Mouse (Mus musculus) forebrain, embryonic 16.5 days (tissue): ENCODE measurements at regions not wholly inside any gene's neighbourhood (a gene's known extent, or its start where the extent isn't known, plus 50 kb on each side); places are given as distances from the start of the nearest gene placed in this dataset.

Experiments
- ATAC-seq: fragments of 200-750 bp; cut with Nextera tagmentation; 2 replicates; pipeline ENCODE4 v1.8.0; 2017; ENCODE audit warnings: mild to moderate bottlenecking, moderate library complexity
- H3K27ac ChIP-seq: fragments of 300-500 bp; sonication (generic); 2 replicates; pipeline ENCODE4 v1.5.1; 2014; ENCODE audit warnings: low read length, control low read depth
- H3K27me3 ChIP-seq: fragments of 300-500 bp; sonication (generic); replicated peaks from 2 replicates; pipeline ENCODE4 v1.6.1; 2014; ENCODE audit warnings: low read length; ENCODE audit not compliant: control insufficient read depth, insufficient read depth
- H3K36me3 ChIP-seq: fragments of 300-500 bp; sonication (generic); 2 replicates; pipeline ENCODE4 v1.6.1; 2014; ENCODE audit not compliant: control insufficient read depth, insufficient read depth
- H3K4me1 ChIP-seq: fragments of 300-500 bp; sonication (generic); replicated peaks from 2 replicates; pipeline ENCODE4 v1.6.1; 2014; ENCODE audit warnings: low read length; ENCODE audit not compliant: control insufficient read depth, insufficient read depth
- H3K4me2 ChIP-seq: fragments of 300-500 bp; sonication (generic); 2 replicates; pipeline ENCODE4 v1.6.1; 2014; ENCODE audit warnings: mild to moderate bottlenecking, low read length, control low read depth
- H3K4me3 ChIP-seq: fragments of 300-500 bp; sonication (generic); replicated peaks from 2 replicates; pipeline ENCODE4 v1.5.1; 2014; ENCODE audit warnings: mild to moderate bottlenecking, low read length, control low read depth
- H3K9ac ChIP-seq: fragments of 300-500 bp; sonication (generic); replicated peaks from 2 replicates; pipeline ENCODE4 v1.6.1; 2014; ENCODE audit warnings: low read depth, low read length, control low read depth
- H3K9me3 ChIP-seq: fragments of 300-500 bp; sonication (generic); 2 replicates; pipeline ENCODE4 v1.6.1; 2016; ENCODE audit warnings: low read length; ENCODE audit not compliant: control insufficient read depth
- WGBS: fragments of 180-500 bp; shearing (Covaris S2); extraction: QIAGEN DNeasy Blood & Tissue Kit; methylation state at CpG from one replicate; pipeline ENCODE4 v1.1.7; 2014; 5-methylcytosine and 5-hydroxymethylcytosine counted together

- Histone ChIP-seq H3K4me2 (no peak overlapping the region), H3K9ac (no peak overlapping the region)
- WGBS: 74% methylated on average over 4 of the region's 4 CpGs
These were observed 76.3 kb downstream of the Ets2 start for GRCm38 (mm10) chr16:95778173-95778572.

DNA sequence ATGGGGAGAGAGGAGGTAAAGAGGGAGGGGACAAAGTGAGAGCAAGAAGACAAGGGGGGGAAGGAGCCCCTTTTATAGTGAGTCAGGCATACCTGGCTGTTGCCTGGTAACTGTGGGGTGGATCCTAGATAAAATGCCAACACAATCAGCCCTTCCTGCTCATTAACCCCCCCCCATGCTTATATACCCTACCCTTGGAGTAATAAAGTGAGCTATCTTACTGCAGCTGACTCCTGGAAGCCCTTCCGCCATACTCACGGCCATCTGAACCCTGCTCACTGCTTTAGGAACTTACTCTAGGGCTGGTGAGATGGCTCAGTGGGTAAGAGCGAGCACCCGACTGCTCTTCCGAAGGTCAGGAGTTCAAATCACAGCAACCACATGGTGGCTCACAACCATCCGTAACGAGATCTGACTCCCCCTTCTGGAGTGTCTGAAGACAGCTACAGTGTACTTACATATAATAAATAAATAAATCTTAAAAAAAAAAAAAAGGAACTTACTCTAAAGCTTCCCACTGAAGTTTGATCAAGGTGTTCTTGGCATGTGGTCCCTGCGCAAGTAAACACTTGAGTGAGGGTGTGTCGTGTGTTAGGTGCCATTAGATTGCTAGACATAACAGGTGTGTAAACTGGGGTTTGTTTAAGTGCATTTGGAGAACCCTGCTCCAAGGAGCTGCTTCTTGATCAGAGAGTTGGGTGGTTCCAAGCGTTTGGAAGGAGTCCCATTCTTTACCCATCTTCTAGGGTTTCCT lies 74.9 kb downstream of the Ets2 start:
- H3K27me3 ChIP-seq: no peaks in the 10 kb centered on the region
- no peak overlapping the region for H3K9ac ChIP-seq
- no peak for ATAC-seq
- no peaks in the 10 kb centered on the region for H3K4me1 ChIP-seq
- WGBS: 90% methylated on average over 10 of the region's 10 CpGs
- no peaks in the 10 kb centered on the region for H3K9me3 ChIP-seq
- H3K36me3 ChIP-seq: no peaks in the 10 kb centered on the region
- H3K4me3 ChIP-seq: no peak overlapping the region
- no peak overlapping the region for H3K4me2 ChIP-seq
- no peak overlapping the region for H3K27ac ChIP-seq

More at GRCm38 (mm10) chr16:95778173-95778572, 76.3 kb downstream of the Ets2 start:
- no peaks in the 10 kb centered on the region for H3K4me1 ChIP-seq
- H3K9me3 ChIP-seq: no peaks in the 10 kb centered on the region
- no peak overlapping the region for H3K4me3 ChIP-seq
- H3K27me3 ChIP-seq: no peaks in the 10 kb centered on the region
- H3K36me3 ChIP-seq: no peaks in the 10 kb centered on the region
- H3K27ac ChIP-seq: no peak overlapping the region
- no peak for ATAC-seq

GRCm38 (mm10) chr16:95776010-95776409 lies 74.1 kb downstream of the Ets2 start:
- 79% methylated on average over 1 of the region's 1 CpGs for WGBS
- no peak for ATAC-seq

GRCm38 (mm10) chr16:95775361-95775760 lies 73.5 kb downstream of the Ets2 start:
- Histone ChIP-seq H3K4me3 (no peak overlapping the region), H3K4me2 (no peak overlapping the region), H3K27me3 (no peaks in the 10 kb centered on the region), H3K4me1 (no peaks in the 10 kb centered on the region; the same call in 1 of the 2 replicates), H3K9me3 (no peaks in the 10 kb centered on the region), H3K9ac (no peak overlapping the region), H3K27ac (no peak overlapping the region), H3K36me3 (no peaks in the 10 kb centered on the region)
- no peak for ATAC-seq
- WGBS: 88% methylated on average over 5 of the region's 5 CpGs

More at GRCm38 (mm10) chr16:95776010-95776409, 74.1 kb downstream of the Ets2 start:
- H3K4me1 ChIP-seq: no peaks in the 10 kb centered on the region
- H3K27me3 ChIP-seq: no peaks in the 10 kb centered on the region
- H3K9ac ChIP-seq: no peak overlapping the region
- H3K27ac ChIP-seq: no peak overlapping the region
- H3K4me2 ChIP-seq: no peak overlapping the region
- no peaks in the 10 kb centered on the region for H3K36me3 ChIP-seq
- no peak overlapping the region for H3K4me3 ChIP-seq
- H3K9me3 ChIP-seq: no peaks in the 10 kb centered on the region

- Histone ChIP-seq H3K4me1 (peaks cover 4% of the 10 kb centered on the region; the same call in 1 of the 2 replicates), H3K27ac (no peak overlapping the region)
- 80% methylated on average over 3 of the region's 3 CpGs for WGBS
These were observed 71.3 kb downstream of the Ets2 start for GRCm38 (mm10) chr16:95773151-95773550.

More at GRCm38 (mm10) chr16:95773151-95773550, 71.3 kb downstream of the Ets2 start:
- Histone ChIP-seq H3K9ac (no peak overlapping the region), H3K36me3 (no peaks in the 10 kb centered on the region), H3K4me2 (no peak overlapping the region), H3K27me3 (no peaks in the 10 kb centered on the region), H3K9me3 (no peaks in the 10 kb centered on the region), H3K4me3 (no peak overlapping the region)
- no peak for ATAC-seq
